Mouse (Mus musculus) small intestine, adult 2 months (tissue): ENCODE results near the gene Spata1. TPM values are rescaled to one million over a fixed set of nuclear protein-coding genes. Genes with fewer than 3 reads are reported as not detected.

Experiments
- H3K27ac ChIP-seq: fragments of 200-500 bp; 2 replicates; pipeline ENCODE4 v1.5.1; 2012; ENCODE audit warnings: low read depth, low read length, control low read depth, inconsistent platforms; ENCODE audit not compliant: insufficient read depth
- H3K27me3 ChIP-seq: fragments of 200-500 bp; 2 replicates; pipeline ENCODE4 v1.6.1; 2012; ENCODE audit warnings: mild to moderate bottlenecking, moderate library complexity, low read length, inconsistent platforms; ENCODE audit not compliant: control insufficient read depth, insufficient read depth
- H3K36me3 ChIP-seq: fragments of 200-500 bp; 2 replicates; pipeline ENCODE4 v1.6.1; 2012; ENCODE audit warnings: mild to moderate bottlenecking, low read length, control low read depth, inconsistent platforms; ENCODE audit not compliant: control insufficient read depth, insufficient read depth
- H3K4me1 ChIP-seq: fragments of 200-500 bp; 2 replicates; pipeline ENCODE4 v1.6.1; 2012; ENCODE audit warnings: low read length, inconsistent platforms, mixed read lengths; ENCODE audit not compliant: control insufficient read depth, insufficient read depth, insufficient read length
- H3K4me3 ChIP-seq: fragments of 200-500 bp; 2 replicates; pipeline ENCODE4 v1.5.1; 2012; ENCODE audit warnings: low read depth, mild to moderate bottlenecking, control low read depth, inconsistent platforms, low read length, moderate library complexity
- CTCF ChIP-seq: fragments of 200-500 bp; IDR thresholded peaks from 2 replicates; pipeline ENCODE4 v1.5.1; 2012; ENCODE audit warnings: low read depth, mild to moderate bottlenecking, control low read depth, inconsistent platforms, low read length, moderate library complexity, mixed read lengths; ENCODE audit not compliant: insufficient replicate concordance, insufficient read length; ENCODE audit errors: extremely low read depth
- POLR2A ChIP-seq: fragments of 200-500 bp; IDR thresholded peaks from 2 replicates; pipeline ENCODE4 v1.6.1; 2012; ENCODE audit warnings: low read depth, mild to moderate bottlenecking, control low read depth, inconsistent platforms, low read length, moderate library complexity
- WGBS: fragments of 180-500 bp; shearing (Covaris S2); methylation state at CpG from one replicate; pipeline ENCODE4 v1.1.7; 2018; 5-methylcytosine and 5-hydroxymethylcytosine counted together
- polyA plus RNA-seq: library from polyadenylated mRNA; depleted of rRNA; stranded (reverse); fragments of >200 nt; gene quantifications from 2 replicates; pipeline ENCODE4 v1.2.3, GENCODE M21; 2012; rRNA removed

Gene Spata1
- polyA plus RNA-seq, 1 experiment = 0.19 TPM

GRCm38 (mm10) chr3:146413016-146413415 is 86.5 kb downstream of the Spata1 start:
- no peak overlapping the region for H3K27ac ChIP-seq
- H3K27me3 ChIP-seq = no peaks in the 10 kb centered on the region
- no peak overlapping the region for H3K4me3 ChIP-seq
- TF ChIP-seq POLR2A = no peak
- TF ChIP-seq CTCF = no peak
- 89% methylated on average over 13 of the region's 13 CpGs for WGBS
- peaks cover 6% of the 10 kb centered on the region; the same call in 1 of the 2 replicates for H3K36me3 ChIP-seq
- H3K4me1 ChIP-seq = peaks cover 36% of the 10 kb centered on the region

- 90% methylated on average over 7 of the region's 7 CpGs for WGBS
- Histone ChIP-seq H3K27ac (no peak overlapping the region), H3K27me3 (no peaks in the 10 kb centered on the region)
Observed at GRCm38 (mm10) chr3:146412480-146412879, 87.1 kb downstream of the Spata1 start.

GRCm38 (mm10) chr3:146412008-146412407 is 87.5 kb downstream of the Spata1 start:
- TF ChIP-seq POLR2A (no peak), CTCF (no peak)
- no peak overlapping the region for H3K27ac ChIP-seq
- no peak overlapping the region for H3K4me3 ChIP-seq
- 32% methylated on average over 2 of the region's 2 CpGs for WGBS
- H3K27me3 ChIP-seq = no peaks in the 10 kb centered on the region
- H3K4me1 ChIP-seq = peaks cover 36% of the 10 kb centered on the region
- H3K36me3 ChIP-seq = no peaks in the 10 kb centered on the region

More at GRCm38 (mm10) chr3:146412480-146412879, 87.1 kb downstream of the Spata1 start:
- H3K36me3 ChIP-seq = peaks cover 3% of the 10 kb centered on the region; the same call in 1 of the 2 replicates
- TF ChIP-seq POLR2A = no peak
- peaks cover 36% of the 10 kb centered on the region for H3K4me1 ChIP-seq
- no peak overlapping the region for H3K4me3 ChIP-seq

GRCm38 (mm10) chr3:146410114-146410513 is 89.4 kb downstream of the Spata1 start:
- no peaks in the 10 kb centered on the region for H3K27me3 ChIP-seq
- H3K27ac ChIP-seq = no peak overlapping the region
- WGBS = 60% methylated on average over 7 of the region's 7 CpGs
- no peak overlapping the region for H3K4me3 ChIP-seq
- TF ChIP-seq POLR2A (no peak), CTCF (no peak)
- no peaks in the 10 kb centered on the region for H3K36me3 ChIP-seq
- peaks cover 40% of the 10 kb centered on the region for H3K4me1 ChIP-seq

Other genes with a start within 250 kb of the Spata1 start
- 6.3 and 9.6 TPM in 2 replicates for gene Ssx2ip, start 95.1 kb downstream of the Spata1 start, polyA plus RNA-seq
- gene Ctbs, start 50.0 kb downstream of the Spata1 start, polyA plus RNA-seq = 0.41 and 0.70 TPM in 2 replicates
- 270 and 435 TPM in 2 replicates for gene Gng5, start 54 bp upstream of the Spata1 start, polyA plus RNA-seq
- 1.6 and 2.4 TPM in 2 replicates for gene Rpf1, start 21.7 kb upstream of the Spata1 start, polyA plus RNA-seq
- gene Uox, start 70.7 kb upstream of the Spata1 start, polyA plus RNA-seq = 0.11 TPM in 1 of 2 replicates, not detected in the other
- gene Dnase2b, start 115.8 kb upstream of the Spata1 start, polyA plus RNA-seq = not detected in 2 replicates
- not detected in 2 replicates for gene 4930503B20Rik, start 151.6 kb upstream of the Spata1 start, polyA plus RNA-seq
- not detected in 2 replicates for gene Samd13, start 185.8 kb upstream of the Spata1 start, polyA plus RNA-seq